Mouse (Mus musculus): ENCODE data around the gene Rab40c.
A peak's percentile ranks its signal among the peaks of the same experiment; 100 is the strongest.
"Not testable (repeated sequence)": the region's sequence is repeated elsewhere in the genome, so short reads cannot be mapped to it uniquely, and the experiment has no call there.

Rab40c gene

GRCm38 (mm10) chr17:25874148-25874720, 45.3 kb downstream of the Rab40c start:
- DNase-seq: no peak

- no peak for DNase-seq
These were observed 46.0 kb downstream of the Rab40c start for GRCm38 (mm10) chr17:25873405-25874147.

GRCm38 (mm10) chr17:25872676-25873075, 46.9 kb downstream of the Rab40c start:
- DNase-seq: no peak

- DNase-seq: not testable (repeated sequence)
These were observed 48.0 kb downstream of the Rab40c start for GRCm38 (mm10) chr17:25871566-25871965.

- DNase-seq: no peak
These were observed 49.6 kb downstream of the Rab40c start for GRCm38 (mm10) chr17:25869954-25870353.

- no peak for DNase-seq
These were observed 50.0 kb downstream of the Rab40c start for GRCm38 (mm10) chr17:25869498-25869897.

GRCm38 (mm10) chr17:25868601-25869191, 50.8 kb downstream of the Rab40c start, which contains the start of gene Mcrip2:
Gene Mcrip2, minus strand, starts transcription at chr17:25868764.
- peak; percentile 90 for DNase-seq

- DNase-seq: peak; percentile 59
These were observed 51.5 kb downstream of the Rab40c start for GRCm38 (mm10) chr17:25867836-25868600.

- no peak for DNase-seq
These were observed 52.1 kb downstream of the Rab40c start for GRCm38 (mm10) chr17:25867509-25867835.

GRCm38 (mm10) chr17:25866172-25866571, 53.4 kb downstream of the Rab40c start:
- DNase-seq: no peak

- no peak for DNase-seq
These were observed 54.2 kb downstream of the Rab40c start for GRCm38 (mm10) chr17:25865288-25865687.

GRCm38 (mm10) chr17:25864311-25864710, 55.2 kb downstream of the Rab40c start:
- no peak for DNase-seq

- no peak for DNase-seq
These were observed 55.8 kb downstream of the Rab40c start for GRCm38 (mm10) chr17:25863681-25864080.

- no peak for DNase-seq
These were observed 57.6 kb downstream of the Rab40c start for GRCm38 (mm10) chr17:25861704-25862612.

GRCm38 (mm10) chr17:25860832-25861703, 58.5 kb downstream of the Rab40c start, which contains the start of gene Wdr90:
Gene Wdr90, minus strand, starts transcription at chr17:25861501.
- peak; percentile 97 for DNase-seq

GRCm38 (mm10) chr17:25860229-25860628, 59.3 kb downstream of the Rab40c start:
- DNase-seq: no peak

- DNase-seq: peak; percentile 97
These were observed 75.1 kb downstream of the Rab40c start, which contains the start of gene Rhot2 for GRCm38 (mm10) chr17:25844396-25844901. Gene Rhot2, minus strand, starts transcription at chr17:25844851.

GRCm38 (mm10) chr17:25843636-25844395, 75.7 kb downstream of the Rab40c start:
- no peak for DNase-seq

GRCm38 (mm10) chr17:25843122-25843521, 76.4 kb downstream of the Rab40c start:
- DNase-seq: no peak

- DNase-seq: no peak
These were observed 77.0 kb downstream of the Rab40c start for GRCm38 (mm10) chr17:25842509-25842908.
